Mouse (Mus musculus) liver, embryonic 16.5 days (tissue): ENCODE measurements around the gene Tanc1. TPM values are rescaled to one million over a fixed set of nuclear protein-coding genes. Genes with fewer than 3 reads are reported as not detected.

ENCODE experiments used
- ATAC-seq: fragments of 200-750 bp; cut with Nextera tagmentation; 2 replicates; pipeline ENCODE4 v1.8.0; 2017; ENCODE audit warnings: low read depth, mild to moderate bottlenecking, moderate number of reproducible peaks, moderate library complexity
- H3K27ac ChIP-seq: fragments of 300-500 bp; sonication (generic); 2 replicates; pipeline ENCODE4 v1.5.1; 2014; ENCODE audit warnings: mild to moderate bottlenecking, low read length
- H3K27me3 ChIP-seq: fragments of 300-500 bp; sonication (generic); 2 replicates; pipeline ENCODE4 v1.6.1; 2014; ENCODE audit warnings: low read depth, low read length, mixed read lengths; ENCODE audit not compliant: control insufficient read depth, insufficient read depth
- H3K36me3 ChIP-seq: fragments of 300-500 bp; sonication (generic); 2 replicates; pipeline ENCODE4 v1.6.1; 2014; ENCODE audit warnings: mild to moderate bottlenecking; ENCODE audit not compliant: control insufficient read depth, insufficient read depth
- H3K4me1 ChIP-seq: fragments of 300-500 bp; sonication (generic); 2 replicates; pipeline ENCODE4 v1.6.1; 2014; ENCODE audit warnings: low read depth, low read length, mixed read lengths; ENCODE audit not compliant: control insufficient read depth
- H3K4me2 ChIP-seq: fragments of 300-500 bp; sonication (generic); 2 replicates; pipeline ENCODE4 v1.6.1; 2014; ENCODE audit warnings: low read depth, low read length, mixed read lengths
- H3K4me3 ChIP-seq: fragments of 300-500 bp; sonication (generic); 2 replicates; pipeline ENCODE4 v1.5.1; 2014; ENCODE audit warnings: low read depth, mild to moderate bottlenecking, low read length
- H3K9ac ChIP-seq: fragments of 300-500 bp; sonication (generic); 2 replicates; pipeline ENCODE4 v1.6.1; 2014; ENCODE audit warnings: low read depth, low read length
- H3K9me3 ChIP-seq: fragments of 300-500 bp; sonication (generic); replicated peaks from 2 replicates; pipeline ENCODE4 v1.6.1; 2016; ENCODE audit warnings: low read length; ENCODE audit not compliant: control insufficient read depth
- WGBS: fragments of 180-500 bp; shearing (Covaris S2); extraction: QIAGEN DNeasy Blood & Tissue Kit; methylation state at CpG from one replicate; pipeline ENCODE4 v1.1.7; 2014; ENCODE audit not compliant: insufficient replicate concordance; 5-methylcytosine and 5-hydroxymethylcytosine counted together
- polyA plus RNA-seq: library from polyadenylated mRNA; unstranded; fragments of >200 nt; fragmentation: Nextera tagmentation; extraction: Ambion mirVana; gene quantifications from 2 replicates; pipeline ENCODE4 v1.2.1, GENCODE M21; 2015

The Tanc1 gene
- polyA plus RNA-seq, 1 experiment from 2014 or later = 3.9 TPM

GRCm38 (mm10) chr2:59671671-59672070, 59.8 kb downstream of the Tanc1 start:
- peaks cover 6% of the 10 kb centered on the region for H3K4me1 ChIP-seq
- no peaks in the 10 kb centered on the region for H3K27me3 ChIP-seq
- H3K27ac ChIP-seq = no peak overlapping the region
- H3K36me3 ChIP-seq = no peaks in the 10 kb centered on the region
- no peak overlapping the region for H3K4me3 ChIP-seq
- H3K9me3 ChIP-seq = no peaks in the 10 kb centered on the region
- 56% methylated on average over 8 of the region's 8 CpGs for WGBS
- no peak overlapping the region for H3K4me2 ChIP-seq
- H3K9ac ChIP-seq = no peak overlapping the region
- no peak for ATAC-seq

GRCm38 (mm10) chr2:59672086-59672485, 60.2 kb downstream of the Tanc1 start:
- Histone ChIP-seq H3K36me3 (no peaks in the 10 kb centered on the region), H3K27ac (no peak overlapping the region), H3K27me3 (no peaks in the 10 kb centered on the region), H3K4me2 (no peak overlapping the region), H3K4me1 (peaks cover 6% of the 10 kb centered on the region), H3K9ac (no peak overlapping the region), H3K9me3 (no peaks in the 10 kb centered on the region), H3K4me3 (no peak overlapping the region)
- WGBS = 43% methylated on average over 4 of the region's 4 CpGs
- no peak for ATAC-seq

- 65% methylated on average over 8 of the region's 8 CpGs for WGBS
- no peaks in the 10 kb centered on the region for H3K9me3 ChIP-seq
- H3K9ac ChIP-seq = no peak overlapping the region
- H3K27me3 ChIP-seq = no peaks in the 10 kb centered on the region
- no peak overlapping the region for H3K4me2 ChIP-seq
- H3K4me3 ChIP-seq = no peak overlapping the region
- H3K4me1 ChIP-seq = peaks cover 6% of the 10 kb centered on the region
- no peak overlapping the region for H3K27ac ChIP-seq
- ATAC-seq = no peak
- H3K36me3 ChIP-seq = no peaks in the 10 kb centered on the region
These were observed 60.8 kb downstream of the Tanc1 start for GRCm38 (mm10) chr2:59672686-59673085.

GRCm38 (mm10) chr2:59673351-59673750, 61.5 kb downstream of the Tanc1 start:
- H3K4me3 ChIP-seq = no peak overlapping the region
- H3K4me1 ChIP-seq = peaks cover 6% of the 10 kb centered on the region
- H3K27ac ChIP-seq = peak overlapping the region; percentile 6; the same call in 1 of the 2 replicates
- no peak overlapping the region for H3K9ac ChIP-seq
- WGBS = 48% methylated on average over 6 of the region's 6 CpGs
- H3K36me3 ChIP-seq = no peaks in the 10 kb centered on the region
- no peak overlapping the region for H3K4me2 ChIP-seq
- no peaks in the 10 kb centered on the region for H3K27me3 ChIP-seq
- no peaks in the 10 kb centered on the region for H3K9me3 ChIP-seq
- no peak for ATAC-seq

GRCm38 (mm10) chr2:59673877-59674276, 62.0 kb downstream of the Tanc1 start:
- H3K4me1 ChIP-seq = peaks cover 6% of the 10 kb centered on the region
- no peaks in the 10 kb centered on the region for H3K36me3 ChIP-seq
- H3K4me3 ChIP-seq = no peak overlapping the region
- H3K27ac ChIP-seq = no peak overlapping the region
- ATAC-seq = no peak
- no peaks in the 10 kb centered on the region for H3K27me3 ChIP-seq
- H3K9ac ChIP-seq = no peak overlapping the region
- 45% methylated on average over 1 of the region's 1 CpGs for WGBS
- H3K4me2 ChIP-seq = no peak overlapping the region
- no peaks in the 10 kb centered on the region for H3K9me3 ChIP-seq

GRCm38 (mm10) chr2:59675270-59675995, 63.6 kb downstream of the Tanc1 start:
- WGBS = 49% methylated on average over 17 of the region's 17 CpGs
- no peaks in the 10 kb centered on the region for H3K27me3 ChIP-seq
- no peak overlapping the region for H3K4me3 ChIP-seq
- peak; percentile 70 for ATAC-seq
- no peaks in the 10 kb centered on the region for H3K36me3 ChIP-seq
- H3K4me1 ChIP-seq = peaks cover 6% of the 10 kb centered on the region
- H3K27ac ChIP-seq = peak overlapping the region; percentile 44; the same call in 1 of the 2 replicates
- H3K4me2 ChIP-seq = no peak overlapping the region
- H3K9ac ChIP-seq = no peak overlapping the region
- H3K9me3 ChIP-seq = no peaks in the 10 kb centered on the region

GRCm38 (mm10) chr2:59676041-59676440, 64.2 kb downstream of the Tanc1 start:
- 47% methylated on average over 6 of the region's 6 CpGs for WGBS
- H3K4me2 ChIP-seq = no peak overlapping the region
- H3K9ac ChIP-seq = no peak overlapping the region
- H3K27me3 ChIP-seq = no peaks in the 10 kb centered on the region
- H3K36me3 ChIP-seq = no peaks in the 10 kb centered on the region
- no peak for ATAC-seq
- no peak overlapping the region for H3K27ac ChIP-seq
- H3K4me1 ChIP-seq = peaks cover 6% of the 10 kb centered on the region
- H3K4me3 ChIP-seq = no peak overlapping the region
- H3K9me3 ChIP-seq = no peaks in the 10 kb centered on the region

- H3K36me3 ChIP-seq = no peaks in the 10 kb centered on the region
- no peaks in the 10 kb centered on the region for H3K9me3 ChIP-seq
- H3K9ac ChIP-seq = no peak overlapping the region
- ATAC-seq = no peak
- H3K27ac ChIP-seq = no peak overlapping the region
- H3K27me3 ChIP-seq = no peaks in the 10 kb centered on the region
- 39% methylated on average over 6 of the region's 6 CpGs for WGBS
- H3K4me2 ChIP-seq = no peak overlapping the region
- no peak overlapping the region for H3K4me3 ChIP-seq
- peaks cover 6% of the 10 kb centered on the region for H3K4me1 ChIP-seq
These were observed 64.6 kb downstream of the Tanc1 start for GRCm38 (mm10) chr2:59676442-59676841.

GRCm38 (mm10) chr2:59679424-59680020, 67.7 kb downstream of the Tanc1 start:
- Histone ChIP-seq H3K9ac (no peak overlapping the region), H3K9me3 (no peaks in the 10 kb centered on the region), H3K4me1 (peaks cover 6% of the 10 kb centered on the region), H3K4me2 (no peak overlapping the region), H3K27me3 (no peaks in the 10 kb centered on the region), H3K36me3 (no peaks in the 10 kb centered on the region), H3K4me3 (no peak overlapping the region), H3K27ac (no peak overlapping the region)
- no peak for ATAC-seq
- 73% methylated on average over 10 of the region's 10 CpGs for WGBS
